Mouse (Mus musculus) heart, embryonic 14.5 days (tissue): ENCODE data around the gene Gm44790. TPM values are rescaled to one million over a fixed set of nuclear protein-coding genes. Genes with fewer than 3 reads are reported as not detected.

Experiments
- ATAC-seq: fragments of 200-750 bp; cut with Nextera tagmentation; 2 replicates; pipeline ENCODE4 v1.8.0; 2017; ENCODE audit warnings: low read depth, moderate TSS enrichment; ENCODE audit not compliant: insufficient number of reproducible peaks, insufficient read depth, low FRiP score
- H3K27ac ChIP-seq, 2 experiments: fragments of 200-500 bp in 1 of 2; fragments of 300-500 bp in 1 of 2; sonication (generic) in 1 of 2; replicated peaks in 1 of 2; 2 replicates each; pipeline ENCODE4 v1.5.1; 2012 to 2014; ENCODE audit warnings: low read depth in 2 of 2, low read length in 2 of 2, control low read depth in 1 of 2, mild to moderate bottlenecking in 1 of 2, mixed read lengths in 1 of 2; ENCODE audit not compliant: control insufficient read depth in 1 of 2, insufficient read depth in 1 of 2
- H3K27me3 ChIP-seq: fragments of 300-500 bp; sonication (generic); 2 replicates; pipeline ENCODE4 v1.6.1; 2014; ENCODE audit warnings: mild to moderate bottlenecking, low read length, control low read depth; ENCODE audit not compliant: control insufficient read depth, insufficient read depth
- H3K36me3 ChIP-seq: fragments of 300-500 bp; sonication (generic); 2 replicates; pipeline ENCODE4 v1.6.1; 2014; ENCODE audit warnings: mild to moderate bottlenecking, control low read depth, low read length, mixed read lengths; ENCODE audit not compliant: control insufficient read depth, insufficient read depth
- H3K4me1 ChIP-seq, 2 experiments: fragments of 200-500 bp in 1 of 2; fragments of 300-500 bp in 1 of 2; sonication (generic) in 1 of 2; 2 replicates each; pipeline ENCODE4 v1.6.1; 2012 to 2014; ENCODE audit warnings: low read length in 2 of 2, control low read depth in 1 of 2, mixed read lengths in 1 of 2; ENCODE audit not compliant: control insufficient read depth in 2 of 2, insufficient read depth in 2 of 2
- H3K4me2 ChIP-seq: fragments of 300-500 bp; sonication (generic); 2 replicates; pipeline ENCODE4 v1.6.1; 2014; ENCODE audit warnings: mild to moderate bottlenecking, low read length
- H3K4me3 ChIP-seq, 2 experiments: fragments of 200-500 bp in 1 of 2; fragments of 300-500 bp in 1 of 2; sonication (generic) in 1 of 2; 2 replicates each; pipeline ENCODE4 v1.5.1; 2012 to 2014; ENCODE audit warnings: low read length in 2 of 2, mild to moderate bottlenecking in 2 of 2, control low read depth in 1 of 2, low read depth in 1 of 2, moderate library complexity in 1 of 2; ENCODE audit not compliant: control insufficient read depth in 1 of 2, insufficient read depth in 1 of 2
- H3K9ac ChIP-seq: fragments of 300-500 bp; sonication (generic); 2 replicates; pipeline ENCODE4 v1.6.1; 2014; ENCODE audit warnings: mild to moderate bottlenecking, low read length
- H3K9me3 ChIP-seq: fragments of 300-500 bp; sonication (generic); 2 replicates; pipeline ENCODE4 v1.6.1; 2016; ENCODE audit warnings: low read length, control low read depth; ENCODE audit not compliant: control insufficient read depth
- WGBS: fragments of 180-500 bp; shearing (Covaris S2); extraction: QIAGEN DNeasy Blood & Tissue Kit; methylation state at CpG from one replicate; pipeline ENCODE4 v1.1.7; 2014; 5-methylcytosine and 5-hydroxymethylcytosine counted together
- polyA plus RNA-seq: library from polyadenylated mRNA; unstranded; fragments of >200 nt; fragmentation: Nextera tagmentation; extraction: Ambion mirVana; gene quantifications from 2 replicates; pipeline ENCODE4 v1.2.1, GENCODE M21; 2014

Gene Gm44790
- polyA plus RNA-seq, 1 experiment from 2014 or later = not detected

GRCm38 (mm10) chr6:86438272-86439118 is 12.0 kb downstream of the Gm44790 start, which contains the start of gene C87436:
TSS of gene C87436 (plus strand) at chr6:86438374.
- peak; percentile 92 for ATAC-seq
- under 1% methylated on average over 59 of the region's 59 CpGs for WGBS

GRCm38 (mm10) chr6:86439119-86439496 is 12.7 kb downstream of the Gm44790 start:
- H3K27ac ChIP-seq = peak overlapping the region; percentile 95 to 98
- peak overlapping the region; percentile 91 for H3K9ac ChIP-seq
- 2% methylated on average over 13 of the region's 13 CpGs for WGBS
- no peaks in the 10 kb centered on the region for H3K27me3 ChIP-seq
- peak overlapping the region; percentile 79 for H3K4me2 ChIP-seq
- no peak for ATAC-seq
- H3K4me1 ChIP-seq = peaks cover 0 to 10% of the 10 kb centered on the region in 2 experiments; a peak in 1 of 4 replicates
- H3K9me3 ChIP-seq = no peaks in the 10 kb centered on the region
- H3K36me3 ChIP-seq = peaks cover 43% of the 10 kb centered on the region
- peak overlapping the region; percentile 76 to 87 for H3K4me3 ChIP-seq

More at GRCm38 (mm10) chr6:86438272-86439118, 12.0 kb downstream of the Gm44790 start, which contains the start of gene C87436:
- H3K27me3 ChIP-seq = no peaks in the 10 kb centered on the region
- peak within 1 kb of the TSS; percentile 95 to 98 for H3K27ac ChIP-seq
- no peaks in the 10 kb centered on the region for H3K9me3 ChIP-seq
- peaks cover 43% of the 10 kb centered on the region for H3K36me3 ChIP-seq
- H3K4me2 ChIP-seq = peak within 1 kb of the TSS; percentile 79
- H3K4me3 ChIP-seq = peak within 1 kb of the TSS; percentile 76 to 87
- peaks cover 0 to 10% of the 10 kb centered on the region in 2 experiments; a peak in 1 of 4 replicates for H3K4me1 ChIP-seq
- H3K9ac ChIP-seq = peak within 1 kb of the TSS; percentile 91

GRCm38 (mm10) chr6:86439531-86439930 is 13.1 kb downstream of the Gm44790 start:
- H3K4me3 ChIP-seq = peak overlapping the region in 1 of 2 experiments; percentile 76; a peak in 2 of 4 replicates
- peaks cover 0 to 10% of the 10 kb centered on the region in 2 experiments; a peak in 1 of 4 replicates for H3K4me1 ChIP-seq
- peak overlapping the region; percentile 79 for H3K4me2 ChIP-seq
- ATAC-seq = no peak
- H3K27me3 ChIP-seq = no peaks in the 10 kb centered on the region
- H3K36me3 ChIP-seq = peaks cover 43% of the 10 kb centered on the region
- H3K9ac ChIP-seq = peak overlapping the region; percentile 91
- H3K27ac ChIP-seq = no peak overlapping the region
- H3K9me3 ChIP-seq = no peaks in the 10 kb centered on the region
- WGBS = 91% methylated on average over 1 of the region's 1 CpGs

GRCm38 (mm10) chr6:86441571-86441970 is 15.1 kb downstream of the Gm44790 start:
- Histone ChIP-seq H3K27me3 (no peaks in the 10 kb centered on the region), H3K4me2 (no peak overlapping the region), H3K36me3 (peaks cover 37% of the 10 kb centered on the region), H3K9me3 (no peaks in the 10 kb centered on the region), H3K4me1 (peaks cover 0 to 10% of the 10 kb centered on the region in 2 experiments; a peak in 1 of 4 replicates), H3K9ac (no peak overlapping the region), H3K4me3 (no peak overlapping the region), H3K27ac (no peak overlapping the region)
- WGBS = 96% methylated on average over 10 of the region's 10 CpGs
- no peak for ATAC-seq

GRCm38 (mm10) chr6:86445551-86445950 is 19.1 kb downstream of the Gm44790 start:
- Histone ChIP-seq H3K4me1 (no peaks in the 10 kb centered on the region), H3K4me3 (no peak overlapping the region), H3K36me3 (peaks cover 65% of the 10 kb centered on the region), H3K4me2 (no peak overlapping the region), H3K9ac (no peak overlapping the region), H3K27me3 (no peaks in the 10 kb centered on the region), H3K27ac (no peak overlapping the region), H3K9me3 (no peaks in the 10 kb centered on the region)
- ATAC-seq = no peak
- WGBS = 87% methylated on average over 18 of the region's 18 CpGs

- Histone ChIP-seq H3K9me3 (no peaks in the 10 kb centered on the region), H3K4me1 (no peaks in the 10 kb centered on the region), H3K27ac (no peak overlapping the region), H3K27me3 (no peaks in the 10 kb centered on the region), H3K9ac (no peak overlapping the region), H3K4me2 (no peak overlapping the region), H3K4me3 (no peak overlapping the region), H3K36me3 (peaks cover 67% of the 10 kb centered on the region)
- 91% methylated on average over 1 of the region's 1 CpGs for WGBS
- ATAC-seq = no peak
Observed at GRCm38 (mm10) chr6:86446927-86447568, 20.6 kb downstream of the Gm44790 start.

GRCm38 (mm10) chr6:86456727-86457126 is 30.3 kb downstream of the Gm44790 start:
- H3K9ac ChIP-seq = no peak overlapping the region
- WGBS = 89% methylated on average over 3 of the region's 3 CpGs
- no peak overlapping the region for H3K27ac ChIP-seq
- H3K9me3 ChIP-seq = no peaks in the 10 kb centered on the region
- H3K36me3 ChIP-seq = peaks cover 87% of the 10 kb centered on the region
- H3K27me3 ChIP-seq = no peaks in the 10 kb centered on the region
- no peaks in the 10 kb centered on the region for H3K4me1 ChIP-seq
- no peak overlapping the region for H3K4me3 ChIP-seq
- no peak overlapping the region for H3K4me2 ChIP-seq
- no peak for ATAC-seq
